Mouse (Mus musculus) hindlimb bud, embryonic 11.5 days (tissue): ENCODE results near the gene Cdh24.
"Not testable (repeated sequence)": the region's sequence is repeated elsewhere in the genome, so short reads cannot be mapped to it uniquely, and the experiment has no call there.

Experiments
- DNase-seq: peaks from one replicate; pipeline ENCODE4 v3.0.0-alpha.2; 2012; ENCODE audit warnings: low read depth, low spot score; ENCODE audit errors: extremely low spot score

Cdh24 gene

DNA sequence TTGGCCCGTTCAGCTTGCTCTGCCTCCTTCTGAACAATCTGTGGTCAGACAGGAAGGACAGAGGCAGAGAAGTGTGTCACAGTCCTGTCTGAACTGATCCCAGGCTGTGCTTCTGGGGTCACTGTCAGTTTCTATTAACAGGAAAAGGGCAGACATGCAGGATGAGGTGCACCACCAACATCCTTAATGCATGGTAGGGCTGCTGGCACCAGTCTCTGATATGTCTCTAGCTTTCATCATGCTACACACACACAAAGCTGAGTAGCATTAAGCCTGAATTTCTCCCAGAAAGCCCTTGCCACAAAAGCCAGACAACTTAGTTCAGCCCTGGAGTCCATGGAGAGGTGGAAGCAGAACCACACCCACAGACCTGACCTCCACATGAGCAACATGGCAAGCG lies 1.8 kb upstream of the Cdh24 start:
- DNase-seq: no peak

- DNase-seq: no peak
Observed at GRCm38 (mm10) chr14:54642224-54642944, 1.2 kb upstream of the Cdh24 start.

DNA sequence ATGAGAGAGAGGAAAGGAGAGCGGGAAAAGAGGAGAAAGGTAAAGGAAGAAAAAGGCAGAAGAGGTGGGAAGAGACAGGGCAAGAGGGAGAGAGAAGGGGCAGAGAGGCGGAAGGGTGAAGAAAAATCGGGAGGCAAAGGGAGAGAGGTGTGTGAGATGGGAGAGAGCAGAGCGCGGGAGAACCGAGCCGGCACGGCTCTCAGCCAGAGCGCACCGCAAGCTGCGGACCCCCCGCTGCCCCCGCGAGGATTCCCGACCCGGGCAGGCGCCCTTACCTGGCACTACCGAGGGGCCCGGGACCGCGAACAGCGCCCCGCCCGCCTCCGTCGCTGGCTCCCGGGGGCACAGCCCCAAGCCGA lies 239 bp downstream of the Cdh24 start, which contains the start of gene Gm17606:
TSS of gene Gm17606 (plus strand) at position 7 of the 359 bp plus-strand sequence.
- no peak for DNase-seq

DNA sequence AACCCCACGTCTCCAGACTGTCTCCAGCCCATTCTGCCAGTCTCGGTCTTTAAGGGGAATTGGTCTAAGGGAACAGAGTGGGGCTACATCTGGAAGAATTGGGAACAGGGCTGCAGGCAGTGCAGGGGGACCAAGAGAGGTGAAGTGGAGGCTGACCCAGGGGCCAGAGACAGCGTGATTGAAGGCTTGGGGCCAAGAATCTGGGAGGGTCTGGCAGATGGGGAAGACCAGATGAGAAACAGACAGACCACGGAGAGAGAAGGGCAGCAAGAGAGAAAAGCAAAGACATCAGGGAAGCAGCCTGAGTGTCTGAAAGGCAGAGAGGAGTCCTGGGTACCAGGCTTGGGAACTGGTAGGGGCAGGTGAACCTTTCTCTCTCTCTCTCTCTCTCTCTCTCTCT lies 1.0 kb downstream of the Cdh24 start:
- DNase-seq: no peak

DNA sequence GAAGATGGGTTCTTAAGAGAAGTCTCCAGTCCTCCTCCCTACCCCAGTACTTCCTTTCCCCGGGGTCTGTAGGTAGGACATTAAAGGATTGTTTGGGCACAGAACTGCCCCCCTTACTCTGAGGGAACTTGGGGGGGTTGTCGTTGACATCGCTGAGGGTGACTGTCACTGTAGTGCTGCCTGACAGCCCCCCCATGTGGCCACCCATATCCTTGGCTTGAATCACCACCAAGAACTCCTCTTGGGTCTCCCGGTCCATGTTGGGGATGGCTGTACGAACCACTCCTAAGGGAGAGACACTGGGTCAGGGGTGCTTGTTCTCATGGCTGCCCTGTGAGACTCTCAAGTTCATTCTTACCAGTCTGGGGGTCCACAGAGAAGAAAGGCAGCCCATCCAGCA lies 3.0 kb downstream of the Cdh24 start:
- no peak for DNase-seq

DNA sequence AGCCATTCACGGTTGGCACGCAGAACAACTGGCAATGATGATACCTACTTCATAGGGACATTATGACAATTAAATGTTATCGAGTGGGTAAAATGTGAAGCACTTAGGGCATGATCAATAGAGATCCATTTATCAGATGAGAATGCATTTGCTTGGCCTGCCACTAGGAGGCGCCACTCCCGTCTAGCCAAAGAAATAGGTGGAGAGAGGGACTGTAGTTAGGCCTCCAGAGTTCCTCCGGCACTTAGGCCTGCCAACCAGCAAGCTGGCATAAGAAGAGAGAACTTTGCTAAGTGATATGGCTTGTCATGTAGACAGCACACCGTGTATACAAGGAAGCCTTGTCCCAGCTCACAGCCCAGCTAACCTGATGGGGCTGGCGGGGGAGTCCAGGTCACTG lies 4.2 kb downstream of the Cdh24 start:
- DNase-seq: no peak

GRCm38 (mm10) chr14:54634182-54634581 lies 7.0 kb downstream of the Cdh24 start:
- no peak for DNase-seq

DNA sequence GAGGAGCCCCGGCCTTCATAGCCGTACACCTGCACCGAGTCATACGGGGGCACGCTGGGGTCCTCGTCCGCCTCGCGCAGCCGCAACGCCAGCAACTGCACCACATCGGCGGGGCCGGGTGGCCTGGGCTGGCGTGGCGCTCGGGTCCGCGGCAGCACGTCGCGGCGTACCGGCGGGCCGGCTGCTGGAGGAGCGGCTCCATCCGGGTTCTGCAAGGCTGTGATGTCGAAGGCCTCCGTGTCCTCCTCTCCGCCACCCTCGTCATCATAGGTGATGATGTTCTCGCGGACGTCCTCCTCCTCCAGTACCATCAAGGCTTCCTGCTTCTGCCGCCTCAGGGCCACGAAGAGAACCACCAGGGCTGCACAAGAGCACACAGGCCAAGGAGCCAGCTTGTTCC lies 8.9 kb downstream of the Cdh24 start:
- no peak for DNase-seq

DNA sequence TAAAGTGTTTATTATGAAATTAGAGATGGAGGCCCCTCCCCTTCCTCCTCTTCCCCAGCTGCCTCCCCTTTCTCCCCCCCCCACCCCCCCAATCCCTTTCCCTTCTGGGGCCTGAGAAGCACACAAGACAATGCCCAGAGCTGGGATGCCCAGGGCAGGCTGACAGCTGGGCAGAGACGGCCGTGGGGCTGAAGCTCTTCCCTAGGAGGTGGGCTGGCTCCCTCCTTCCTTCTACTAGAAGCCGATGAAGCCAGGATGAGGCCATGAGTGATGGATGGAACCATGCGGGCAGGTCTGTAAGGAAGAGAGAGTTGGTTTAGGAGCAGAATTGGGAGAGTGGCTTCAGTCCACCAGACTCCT lies 9.9 kb downstream of the Cdh24 start:
- no peak for DNase-seq

GRCm38 (mm10) chr14:54630583-54631239 lies 10.5 kb downstream of the Cdh24 start:
- DNase-seq: no peak

DNA sequence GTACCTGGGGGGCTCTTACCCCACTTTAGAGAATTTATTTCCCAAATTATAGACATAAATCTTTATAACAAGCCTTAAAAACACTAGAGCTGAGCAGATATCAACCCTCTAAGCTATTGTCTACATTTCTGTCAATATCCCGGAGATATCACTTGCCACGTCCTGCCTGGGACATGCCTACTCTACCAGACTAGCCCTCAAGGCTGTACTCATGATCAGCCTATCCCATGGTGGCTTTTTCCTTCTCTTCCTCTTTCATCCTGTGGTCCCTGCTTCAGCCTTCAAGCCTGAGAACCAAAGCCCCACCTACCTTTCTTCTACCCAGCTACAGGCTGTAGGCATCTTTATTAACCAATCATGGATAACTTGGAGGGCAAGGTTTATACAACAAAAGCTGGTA lies 11.4 kb downstream of the Cdh24 start:
- DNase-seq: no peak

DNA sequence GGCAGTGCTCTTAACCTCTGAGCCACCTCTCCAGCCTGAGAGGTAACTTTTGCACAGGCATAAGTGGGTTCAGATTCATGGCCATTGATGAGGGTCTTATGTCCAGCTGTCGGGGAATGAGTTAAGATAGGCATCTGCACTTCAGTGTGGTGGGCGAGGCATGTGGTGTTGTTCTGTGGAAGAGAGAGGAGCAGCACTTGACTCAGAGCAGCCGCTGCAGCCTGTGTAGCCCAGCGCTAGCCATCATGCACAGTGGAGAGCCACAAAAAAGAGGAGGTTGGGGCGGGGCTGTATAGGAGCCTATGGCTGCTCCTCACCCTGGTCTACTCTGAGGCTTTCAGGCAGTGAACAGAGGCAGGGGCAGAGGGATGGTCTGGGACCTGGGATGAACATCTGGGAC lies 13.1 kb downstream of the Cdh24 start:
- no peak for DNase-seq

DNA sequence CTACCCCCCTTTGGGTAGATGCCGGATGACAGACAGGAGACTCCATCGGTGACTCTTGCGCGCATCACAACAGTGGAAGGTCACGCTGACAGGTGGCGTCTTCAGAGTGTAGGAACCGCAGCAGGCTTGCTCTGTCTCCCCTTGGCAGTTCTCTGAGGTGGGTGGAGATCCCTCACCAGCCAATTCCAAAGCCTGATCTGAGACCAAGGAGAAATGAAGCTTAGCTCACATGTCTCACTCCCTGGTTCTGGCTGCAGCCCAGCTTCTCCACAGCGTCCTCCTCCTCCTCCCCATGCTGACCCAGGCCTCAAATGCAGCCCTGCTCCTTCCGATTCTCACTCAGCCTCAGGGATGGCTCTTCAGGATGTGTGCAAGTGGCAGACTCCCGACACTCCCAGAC lies 16.2 kb downstream of the Cdh24 start:
- DNase-seq: no peak

DNA sequence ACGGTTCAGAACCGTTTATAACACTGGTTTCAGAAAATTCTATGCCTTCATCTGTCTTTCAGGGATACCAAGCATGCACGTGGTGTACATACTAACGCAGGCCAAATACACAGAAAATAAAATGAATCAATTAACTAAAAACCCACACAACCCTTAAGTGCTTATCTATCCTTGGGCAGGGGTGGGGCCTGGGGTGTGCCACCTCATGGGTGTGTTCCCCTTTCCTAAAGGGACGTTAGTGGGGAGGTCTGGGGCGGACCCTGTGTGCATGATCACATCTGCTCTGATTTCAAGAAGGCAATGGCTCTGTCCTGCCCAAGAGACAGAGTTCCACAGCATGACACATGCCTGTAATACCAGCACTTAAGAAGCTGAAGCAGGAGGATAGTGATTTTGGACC lies 17.8 kb downstream of the Cdh24 start:
- no peak for DNase-seq

- DNase-seq: no peak
Observed at GRCm38 (mm10) chr14:54621133-54621532, 20.0 kb downstream of the Cdh24 start, which contains the start of gene Psmb11. Psmb11 (plus strand) TSS chr14:54621433.

DNA sequence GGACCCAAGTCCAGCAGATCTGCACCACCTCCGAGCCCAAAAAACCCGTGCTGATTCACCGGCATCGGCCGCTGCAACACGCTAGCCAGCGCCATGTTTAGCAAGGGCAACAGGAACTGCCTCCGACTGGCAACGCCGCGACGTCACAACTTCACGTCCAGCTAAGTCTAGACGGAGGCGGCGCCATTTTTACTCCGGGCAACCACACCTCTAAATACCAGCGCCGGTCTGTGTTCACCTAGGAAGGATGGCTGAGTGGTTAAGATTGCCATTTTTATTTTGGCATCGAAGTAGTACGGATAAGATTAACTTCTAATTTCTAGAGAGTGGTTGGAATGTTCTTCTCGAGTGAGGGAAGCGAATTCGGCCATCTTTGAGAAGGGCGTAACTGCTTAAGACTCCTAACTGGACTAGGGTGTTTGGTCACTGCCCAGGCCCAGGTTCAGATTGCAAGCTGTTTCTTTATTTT lies 23.2 kb downstream of the Cdh24 start, which contains the start of gene Psmb5:
TSS of gene Psmb5 (minus strand) at position 126 of the 469 bp plus-strand sequence.
- DNase-seq: peak; percentile 90

DNA sequence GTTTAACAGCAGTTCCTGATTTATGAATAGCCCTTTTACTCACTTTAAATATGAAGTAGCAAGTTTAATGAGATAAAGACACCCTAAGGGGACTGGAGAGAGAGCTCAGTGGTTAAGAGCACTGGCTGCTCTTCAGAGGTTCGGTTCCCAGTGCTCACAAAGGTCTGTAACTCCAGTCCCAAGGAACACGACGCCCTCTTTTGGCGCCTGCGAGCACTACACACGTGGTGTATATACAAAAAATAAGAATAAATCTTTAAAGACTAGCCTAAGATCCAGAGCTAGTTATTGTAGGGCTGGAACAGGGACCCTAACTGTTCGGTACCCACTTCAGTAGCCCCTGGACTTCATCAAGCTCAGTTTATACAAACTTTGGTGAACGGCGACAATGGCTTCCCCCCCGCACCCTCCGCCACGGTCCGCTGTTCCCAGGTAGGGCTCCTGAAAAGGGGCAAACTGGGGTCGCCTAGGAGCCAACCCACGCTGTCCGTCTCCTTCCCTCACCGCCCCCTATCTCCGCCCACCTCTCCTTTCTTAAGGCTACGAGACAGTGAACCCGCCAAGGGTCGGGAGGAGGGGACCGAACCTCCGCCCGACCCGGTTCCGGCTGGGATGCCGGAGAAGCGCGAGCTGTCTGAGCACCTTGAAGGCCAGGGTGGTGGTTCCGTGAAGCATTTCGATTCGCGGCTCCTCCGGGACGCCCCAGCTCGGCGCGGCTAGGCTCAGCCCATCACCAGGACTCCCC lies 23.8 kb downstream of the Cdh24 start:
- no peak for DNase-seq

DNA sequence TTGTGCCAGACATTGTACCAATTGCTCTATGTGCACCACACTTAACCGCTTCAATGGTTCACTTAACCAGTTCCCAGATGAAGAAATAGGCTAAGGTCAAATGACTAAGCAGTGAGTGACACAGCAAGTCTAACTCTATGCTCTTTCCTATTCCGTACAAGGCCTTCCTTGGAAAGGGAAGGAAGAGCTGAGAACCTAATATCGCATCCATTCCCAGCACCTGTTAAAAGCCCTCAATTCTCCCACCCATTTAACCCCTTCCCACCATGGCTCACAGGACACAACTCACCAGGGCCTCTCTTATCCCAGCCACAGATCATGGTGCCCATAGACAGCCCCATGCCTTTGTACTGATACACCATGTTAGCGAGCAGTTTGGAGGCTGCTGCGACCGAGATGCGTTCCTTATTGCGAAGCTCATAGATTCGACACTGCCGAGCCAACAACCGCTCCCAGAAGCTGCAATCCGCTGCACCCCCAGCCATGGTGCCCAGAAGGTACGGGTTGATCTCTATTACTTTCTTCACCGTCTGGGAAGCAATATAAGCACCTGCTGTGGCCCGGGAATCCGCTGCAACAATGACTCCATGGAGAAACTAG lies 24.8 kb downstream of the Cdh24 start:
- no peak for DNase-seq

DNA sequence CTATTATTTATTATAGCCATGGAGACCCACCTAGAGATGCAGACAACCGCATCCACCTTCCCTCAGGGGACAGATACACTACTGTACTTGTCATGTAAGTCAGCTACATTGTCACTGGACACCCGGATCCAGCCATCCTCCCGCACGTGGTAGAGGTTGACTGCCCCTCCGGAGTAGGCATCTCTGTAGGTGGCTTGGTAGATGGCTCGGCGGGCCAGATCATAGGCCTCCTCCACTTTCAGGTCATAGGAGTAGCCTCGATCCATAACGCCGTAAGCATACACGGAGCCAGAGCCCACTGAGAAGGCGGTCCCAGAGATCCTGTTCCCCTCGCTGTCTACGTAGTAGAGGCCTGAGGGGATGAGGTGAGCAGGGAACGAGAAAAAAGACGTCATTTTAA lies 27.0 kb downstream of the Cdh24 start:
- DNase-seq: not testable (repeated sequence)

DNA sequence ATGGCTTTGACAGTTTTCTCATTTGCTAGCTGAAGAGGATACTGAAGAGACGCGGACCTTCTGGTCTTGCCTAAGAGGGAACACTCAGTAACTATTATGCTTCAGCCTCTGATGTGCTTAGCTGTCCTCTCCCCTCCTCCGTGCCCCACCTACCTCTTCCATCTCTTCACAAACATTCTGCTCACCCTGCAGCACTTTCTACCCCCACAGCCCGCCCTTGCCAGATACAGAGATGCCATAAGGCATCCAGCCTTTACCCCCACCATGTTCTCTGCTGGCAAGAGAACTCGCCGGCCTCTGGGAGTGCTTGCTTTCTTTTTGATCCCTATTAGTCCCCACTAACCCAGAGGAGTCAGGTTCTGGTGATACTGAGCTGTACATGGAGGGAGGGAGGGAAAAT lies 30.5 kb downstream of the Cdh24 start:
- DNase-seq: no peak

- DNase-seq: no peak
Observed at GRCm38 (mm10) chr14:54609962-54610361, 31.2 kb downstream of the Cdh24 start.
